Mouse (Mus musculus): Measurements from ENCODE around the gene Col13a1. TPM values are rescaled to one million over a fixed set of nuclear protein-coding genes. Genes with fewer than 3 reads are reported as not detected.

Gene Col13a1
- total and polyA plus RNA-seq, 2 experiments, result 0.73 to 3.1 TPM

DNA sequence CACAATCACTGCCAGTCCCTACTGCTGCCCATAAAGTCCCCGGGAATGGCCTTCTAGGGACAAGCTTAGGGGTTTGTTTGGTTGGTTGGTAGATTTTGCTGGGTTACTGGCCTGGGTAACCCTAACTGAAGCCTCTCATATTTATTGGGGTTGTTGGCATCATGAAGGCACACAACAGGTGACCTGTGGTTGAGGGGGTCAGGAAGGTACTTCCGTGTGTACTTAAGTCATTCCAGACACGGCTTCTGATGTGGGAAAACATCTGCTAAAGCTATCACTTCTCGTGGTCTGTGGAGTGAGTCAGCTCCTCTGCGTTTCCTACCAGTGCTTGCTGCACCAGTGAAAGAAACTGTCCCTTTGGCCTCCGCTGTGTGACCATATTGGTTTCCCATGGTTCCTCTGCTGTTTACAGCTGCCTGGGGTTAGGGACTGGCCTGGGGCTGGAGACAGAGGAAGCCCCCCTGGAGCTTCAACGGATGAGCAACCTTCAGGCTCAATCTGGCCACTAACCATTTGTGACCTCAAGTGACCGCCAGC is 123.7 kb downstream of the Col13a1 start:
- no peak overlapping the region for H3K9ac ChIP-seq (ENCODE audit: low read depth, low read length)
- WGBS, result 75% methylated on average over 8 of the region's 8 CpGs
- TF ChIP-seq CTCF (IDR thresholded peaks at IDR 0.05; ENCODE audit: low read depth, low read length) (no peak), POLR2A (IDR thresholded peaks at IDR 0.05; ENCODE audit: extremely low read depth, insufficient read depth, low read length) (no peak)
- DNase-seq (ENCODE audit: extremely low read depth, low read depth, low spot score), result no peak
- H3K27me3 ChIP-seq (ENCODE audit: control insufficient read depth, insufficient read depth, low read length), result no peaks in the 10 kb centered on the region
- no peak overlapping the region for H3K27ac ChIP-seq (replicated peaks; ENCODE audit: insufficient read depth, low read depth, low read length)
- no peak overlapping the region for H3K4me3 ChIP-seq (ENCODE audit: insufficient read depth, low read depth, low read length)
- H3K36me3 ChIP-seq (ENCODE audit: control insufficient read depth, insufficient read depth, low read length), result no peaks in the 10 kb centered on the region
- no peaks in the 10 kb centered on the region for H3K4me1 ChIP-seq (ENCODE audit: control insufficient read depth, insufficient read depth, low read length)
- no peaks in the 10 kb centered on the region for H3K79me2 ChIP-seq (ENCODE audit: control insufficient read depth, insufficient read depth, low read length)

DNA sequence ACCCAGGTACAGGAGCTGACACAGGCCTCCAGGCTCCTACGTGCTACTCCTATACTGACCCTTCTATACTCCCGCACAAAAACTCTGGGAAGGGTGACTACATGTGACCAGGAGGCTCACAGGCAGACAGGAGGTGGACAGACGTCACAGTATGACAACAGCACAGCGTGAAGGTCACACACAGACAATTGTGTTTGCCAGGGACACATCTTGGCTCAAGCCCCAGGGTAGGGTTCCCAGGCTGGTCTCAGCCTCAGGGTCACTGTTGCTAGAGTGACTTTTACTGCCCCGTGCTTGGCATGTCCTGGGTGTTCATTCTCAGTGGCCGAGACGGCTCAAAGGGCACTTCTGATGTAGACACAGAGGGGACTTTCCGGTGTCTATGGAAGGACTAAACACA is 126.1 kb downstream of the Col13a1 start:
- TF ChIP-seq CTCF (IDR thresholded peaks at IDR 0.05; ENCODE audit: low read depth, low read length) (no peak), POLR2A (IDR thresholded peaks at IDR 0.05; ENCODE audit: extremely low read depth, insufficient read depth, low read length) (no peak)
- DNase-seq (ENCODE audit: extremely low read depth, low read depth, low spot score), result peak; percentile 45
- Histone ChIP-seq H3K36me3 (ENCODE audit: control insufficient read depth, insufficient read depth, low read length) (no peaks in the 10 kb centered on the region), H3K4me1 (ENCODE audit: control insufficient read depth, insufficient read depth, low read length) (no peaks in the 10 kb centered on the region), H3K79me2 (ENCODE audit: control insufficient read depth, insufficient read depth, low read length) (no peaks in the 10 kb centered on the region), H3K4me3 (ENCODE audit: insufficient read depth, low read depth, low read length) (no peak overlapping the region), H3K27me3 (ENCODE audit: control insufficient read depth, insufficient read depth, low read length) (no peaks in the 10 kb centered on the region), H3K27ac (replicated peaks; ENCODE audit: insufficient read depth, low read depth, low read length) (no peak overlapping the region), H3K9ac (ENCODE audit: low read depth, low read length) (no peak overlapping the region)
- 53% methylated on average over 8 of the region's 8 CpGs for WGBS

DNA sequence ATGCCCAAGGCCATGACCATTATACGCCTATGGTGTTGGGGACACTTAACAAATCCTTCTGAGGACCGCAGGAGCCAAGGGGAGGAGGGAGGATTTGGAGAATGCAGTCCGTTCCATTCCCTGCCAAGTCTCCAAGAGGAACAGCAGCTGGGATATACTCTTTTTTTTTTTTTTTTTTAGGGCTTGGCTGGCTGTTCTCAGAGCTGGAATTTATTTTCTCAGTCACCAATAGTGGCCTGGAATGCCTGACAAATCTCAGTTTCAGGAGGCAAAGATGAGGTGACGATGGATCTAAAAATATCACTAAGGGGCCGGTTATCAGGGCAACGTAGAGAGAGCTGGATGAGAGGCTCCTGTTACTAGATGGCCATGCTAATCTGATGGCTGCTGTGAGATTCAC is 130.4 kb downstream of the Col13a1 start:
- Histone ChIP-seq H3K27ac (replicated peaks; ENCODE audit: insufficient read depth, low read depth, low read length) (no peak overlapping the region), H3K9ac (ENCODE audit: low read depth, low read length) (no peak overlapping the region), H3K79me2 (ENCODE audit: control insufficient read depth, insufficient read depth, low read length) (no peaks in the 10 kb centered on the region), H3K27me3 (ENCODE audit: control insufficient read depth, insufficient read depth, low read length) (no peaks in the 10 kb centered on the region), H3K4me1 (ENCODE audit: control insufficient read depth, insufficient read depth, low read length) (no peaks in the 10 kb centered on the region), H3K4me3 (ENCODE audit: insufficient read depth, low read depth, low read length) (no peak overlapping the region), H3K36me3 (ENCODE audit: control insufficient read depth, insufficient read depth, low read length) (no peaks in the 10 kb centered on the region)
- TF ChIP-seq POLR2A (IDR thresholded peaks at IDR 0.05; ENCODE audit: extremely low read depth, insufficient read depth, low read length) (no peak), CTCF (IDR thresholded peaks at IDR 0.05; ENCODE audit: low read depth, low read length) (no peak)
- WGBS, result 81% methylated on average over 6 of the region's 6 CpGs
- peak; percentile 7 for DNase-seq (ENCODE audit: extremely low read depth, low read depth, low spot score)

DNA sequence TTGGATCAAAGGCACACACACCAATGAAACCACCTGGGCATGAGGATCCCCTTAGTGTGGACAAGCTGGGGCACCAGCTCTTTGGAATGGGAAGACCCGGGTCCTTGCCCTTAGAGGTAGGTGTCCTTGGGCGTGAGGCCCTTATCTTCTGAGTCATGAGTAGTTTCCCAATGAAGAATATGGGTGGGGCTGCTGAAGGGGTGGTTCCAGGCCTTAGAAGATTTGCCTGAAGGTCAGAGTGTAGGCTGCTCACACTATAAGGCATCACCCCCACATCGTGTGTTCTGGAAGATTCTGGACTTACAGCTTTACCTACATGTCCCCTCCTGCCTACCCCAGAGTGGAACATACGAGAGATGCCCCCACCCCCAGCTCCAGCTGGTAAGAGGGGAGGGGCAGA is 133.4 kb downstream of the Col13a1 start:
- 74% methylated on average over 4 of the region's 4 CpGs for WGBS
- no peaks in the 10 kb centered on the region for H3K4me1 ChIP-seq (ENCODE audit: control insufficient read depth, insufficient read depth, low read length)
- H3K4me3 ChIP-seq (ENCODE audit: insufficient read depth, low read depth, low read length), result no peak overlapping the region
- H3K79me2 ChIP-seq (ENCODE audit: control insufficient read depth, insufficient read depth, low read length), result no peaks in the 10 kb centered on the region
- no peak overlapping the region for H3K27ac ChIP-seq (replicated peaks; ENCODE audit: insufficient read depth, low read depth, low read length)
- no peak for DNase-seq (ENCODE audit: extremely low read depth, low read depth, low spot score)
- no peaks in the 10 kb centered on the region for H3K27me3 ChIP-seq (ENCODE audit: control insufficient read depth, insufficient read depth, low read length)
- H3K9ac ChIP-seq (ENCODE audit: low read depth, low read length), result no peak overlapping the region
- no peaks in the 10 kb centered on the region for H3K36me3 ChIP-seq (ENCODE audit: control insufficient read depth, insufficient read depth, low read length)
- no peak for TF ChIP-seq CTCF (IDR thresholded peaks at IDR 0.05; ENCODE audit: low read depth, low read length)
- TF ChIP-seq POLR2A (IDR thresholded peaks at IDR 0.05; ENCODE audit: extremely low read depth, insufficient read depth, low read length), result no peak

DNA sequence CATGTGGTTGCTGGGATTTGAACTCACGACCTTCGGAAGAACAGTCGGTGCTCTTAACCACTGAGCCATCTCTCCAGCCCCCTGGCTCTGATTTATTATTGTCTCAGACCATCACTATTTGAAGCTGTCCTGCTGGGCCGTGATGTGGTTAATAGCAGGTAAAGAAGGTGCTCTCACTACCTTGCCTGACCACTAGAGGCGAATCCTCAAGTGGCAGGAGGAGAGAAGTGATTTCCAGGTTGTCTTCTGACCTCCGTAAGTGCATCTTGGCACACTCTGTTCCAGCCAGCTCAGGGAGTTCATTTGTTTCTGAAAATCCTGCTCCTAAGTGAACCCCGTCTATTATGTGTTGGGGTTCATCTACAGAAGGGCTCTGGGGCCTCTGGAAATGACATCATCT is 134.4 kb downstream of the Col13a1 start:
- Histone ChIP-seq H3K4me3 (ENCODE audit: insufficient read depth, low read depth, low read length) (no peak overlapping the region), H3K4me1 (ENCODE audit: control insufficient read depth, insufficient read depth, low read length) (no peaks in the 10 kb centered on the region), H3K27me3 (ENCODE audit: control insufficient read depth, insufficient read depth, low read length) (no peaks in the 10 kb centered on the region), H3K27ac (replicated peaks; ENCODE audit: insufficient read depth, low read depth, low read length) (no peak overlapping the region), H3K9ac (ENCODE audit: low read depth, low read length) (no peak overlapping the region), H3K79me2 (ENCODE audit: control insufficient read depth, insufficient read depth, low read length) (no peaks in the 10 kb centered on the region), H3K36me3 (ENCODE audit: control insufficient read depth, insufficient read depth, low read length) (no peaks in the 10 kb centered on the region)
- DNase-seq (ENCODE audit: extremely low read depth, low read depth, low spot score), result no peak
- no peak for TF ChIP-seq CTCF (IDR thresholded peaks at IDR 0.05; ENCODE audit: low read depth, low read length)
- no peak for TF ChIP-seq POLR2A (IDR thresholded peaks at IDR 0.05; ENCODE audit: extremely low read depth, insufficient read depth, low read length)
- 73% methylated on average over 7 of the region's 7 CpGs for WGBS

DNA sequence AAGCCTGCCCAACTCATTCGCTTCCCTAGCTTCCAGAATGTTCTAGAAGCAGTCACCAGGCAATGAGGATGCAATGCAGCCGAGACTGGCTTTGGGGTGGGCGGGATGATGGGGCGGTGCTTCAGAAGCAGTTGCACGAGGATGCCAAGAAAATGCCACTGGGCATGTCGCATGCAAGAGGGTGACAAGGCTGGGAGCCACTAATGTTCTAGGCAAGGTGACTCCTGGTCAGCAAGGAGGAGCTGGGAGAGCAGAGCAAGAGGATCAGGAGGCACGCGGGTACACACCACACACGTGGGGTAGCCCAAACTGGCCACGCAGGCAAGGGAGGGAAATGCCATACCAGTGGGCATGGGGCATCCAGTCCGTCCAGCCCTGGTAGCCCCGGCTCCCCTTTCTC is 136.6 kb downstream of the Col13a1 start:
- TF ChIP-seq CTCF (IDR thresholded peaks at IDR 0.05; ENCODE audit: low read depth, low read length) (no peak), POLR2A (IDR thresholded peaks at IDR 0.05; ENCODE audit: extremely low read depth, insufficient read depth, low read length) (no peak)
- WGBS, result 89% methylated on average over 12 of the region's 12 CpGs

More for the DNA sequence above, 136.6 kb downstream of the Col13a1 start:
- Histone ChIP-seq H3K27ac (replicated peaks; ENCODE audit: insufficient read depth, low read depth, low read length) (no peak overlapping the region), H3K79me2 (ENCODE audit: control insufficient read depth, insufficient read depth, low read length) (no peaks in the 10 kb centered on the region), H3K36me3 (ENCODE audit: control insufficient read depth, insufficient read depth, low read length) (no peaks in the 10 kb centered on the region), H3K9ac (ENCODE audit: low read depth, low read length) (no peak overlapping the region), H3K4me3 (ENCODE audit: insufficient read depth, low read depth, low read length) (no peak overlapping the region), H3K4me1 (ENCODE audit: control insufficient read depth, insufficient read depth, low read length) (no peaks in the 10 kb centered on the region), H3K27me3 (ENCODE audit: control insufficient read depth, insufficient read depth, low read length) (no peaks in the 10 kb centered on the region)
- DNase-seq (ENCODE audit: extremely low read depth, low read depth, low spot score), result no peak

All from liver, adult 2 months (tissue).